Mouse (Mus musculus): ENCODE measurements at regions not wholly inside any gene's neighbourhood (a gene's known extent, or its start where the extent isn't known, plus 50 kb on each side); places are given as distances from the start of the nearest gene placed in this dataset.

DNA sequence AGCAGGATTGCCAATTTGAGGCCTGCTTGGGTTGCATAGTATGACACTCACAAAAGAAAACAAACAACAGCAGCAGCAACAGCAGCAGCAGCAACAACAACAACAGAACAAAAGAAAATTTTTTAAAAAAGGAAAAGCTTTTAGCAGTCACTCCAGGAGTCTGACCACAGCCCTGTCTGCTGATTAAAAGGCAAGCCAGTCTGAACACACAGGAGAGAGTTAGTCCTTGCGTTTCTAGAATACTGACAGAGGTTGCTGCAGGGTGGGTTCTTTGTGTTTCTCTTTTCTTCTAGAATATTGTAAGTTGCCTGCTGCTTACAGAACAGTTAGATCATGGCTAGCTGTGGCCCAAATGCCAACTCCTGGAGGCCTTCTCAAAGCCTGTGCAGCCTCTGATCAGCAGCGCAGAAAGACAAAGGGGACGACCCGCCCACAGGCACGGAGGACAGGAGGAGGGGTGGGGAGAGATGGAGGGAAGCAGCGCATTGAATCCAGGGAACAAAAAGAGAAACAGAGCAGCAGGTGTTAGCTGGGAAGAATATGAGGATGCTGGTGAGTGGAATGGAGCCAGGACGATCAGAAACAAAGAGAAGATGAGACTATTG lies 55.2 kb upstream of the Zc3h12c start:
- Histone ChIP-seq H3K4me3 (ENCODE audit: insufficient read depth, poor library complexity, severe bottlenecking) (no peak overlapping the region), H3K36me3 (ENCODE audit: control insufficient read depth, insufficient read depth) (no peaks in the 10 kb centered on the region), H3ac (ENCODE audit: control insufficient read depth, insufficient read length, low read depth) (no peak overlapping the region), H3K79me3 (ENCODE audit: low read depth) (no peaks in the 10 kb centered on the region), H3K27me3 (ENCODE audit: control insufficient read depth, insufficient read depth, insufficient read length) (no peaks in the 10 kb centered on the region), H3K79me2 (ENCODE audit: control insufficient read depth, insufficient read depth) (no peaks in the 10 kb centered on the region)
- TF ChIP-seq FOSL1 (IDR thresholded peaks at IDR 0.05; ENCODE audit: insufficient read depth, low read length, poor library complexity, severe bottlenecking) (no peak), USF1 (IDR thresholded peaks at IDR 0.05; ENCODE audit: low read depth) (no peak), MAX (IDR thresholded peaks at IDR 0.05) (no peak), CTCF (IDR thresholded peaks at IDR 0.05; ENCODE audit: control insufficient read depth, insufficient read depth, insufficient read length) (no peak), CEBPB (IDR thresholded peaks at IDR 0.05; ENCODE audit: low read depth) (no peak), MYOG (IDR thresholded peaks at IDR 0.05; ENCODE audit: control insufficient read depth, extremely low read depth, insufficient read length) (no peak), MYOD1 (IDR thresholded peaks at IDR 0.05; ENCODE audit: control insufficient read depth, insufficient read length, low read depth) (no peak)

Measured in C2C12 (cell line).